Mouse (Mus musculus) ES-Bruce4 (cell line): ENCODE measurements around the gene Cd4. TPM values are rescaled to one million over a fixed set of nuclear protein-coding genes. Genes with fewer than 3 reads are reported as not detected.
A peak's percentile ranks its signal among the peaks of the same experiment; 100 is the strongest.

Experiments
- H3K27ac ChIP-seq: 2 replicates; pipeline ENCODE4 v1.5.1; 2012; ENCODE audit warnings: low read length, inconsistent platforms; ENCODE audit not compliant: insufficient read depth
- H3K27me3 ChIP-seq: 2 replicates; pipeline ENCODE4 v1.6.1; 2012; ENCODE audit warnings: mild to moderate bottlenecking, low read length, inconsistent platforms; ENCODE audit not compliant: control insufficient read depth, poor library complexity, insufficient read depth, severe bottlenecking
- H3K36me3 ChIP-seq: 2 replicates; pipeline ENCODE4 v1.6.1; 2012; ENCODE audit warnings: inconsistent platforms, mild to moderate bottlenecking, low read length, moderate library complexity; ENCODE audit not compliant: control insufficient read depth, poor library complexity, insufficient read depth, severe bottlenecking
- H3K4me1 ChIP-seq: one replicate; pipeline ENCODE4 v1.8.1; 2011; ENCODE audit warnings: low read length; ENCODE audit not compliant: control insufficient read depth, insufficient read depth
- H3K4me3 ChIP-seq: 2 replicates; pipeline ENCODE4 v1.5.1; 2011; ENCODE audit warnings: low read depth, mild to moderate bottlenecking, low read length
- H3K9ac ChIP-seq: 2 replicates; pipeline ENCODE4 v1.6.1; 2012; ENCODE audit warnings: low read depth, mild to moderate bottlenecking, inconsistent platforms; ENCODE audit not compliant: poor library complexity, severe bottlenecking
- H3K9me3 ChIP-seq: replicated peaks from 2 replicates; pipeline ENCODE4 v1.6.1; 2012; ENCODE audit warnings: mild to moderate bottlenecking, low read length, inconsistent platforms; ENCODE audit not compliant: control insufficient read depth, poor library complexity, insufficient read depth, severe bottlenecking
- CTCF ChIP-seq: IDR thresholded peaks from one replicate; pipeline ENCODE4 v1.8.1; 2011; ENCODE audit warnings: low read depth, low read length
- EP300 ChIP-seq: IDR thresholded peaks from 2 replicates; pipeline ENCODE4 v1.6.1; 2011; ENCODE audit warnings: low read depth, low read length; ENCODE audit not compliant: insufficient read depth
- POLR2A ChIP-seq: IDR thresholded peaks from one replicate; pipeline ENCODE4 v1.8.1; 2011; ENCODE audit warnings: low read length; ENCODE audit not compliant: insufficient read depth
- polyA plus RNA-seq: library from polyadenylated mRNA; stranded (reverse); fragments of >200 nt; gene quantifications from 2 replicates; pipeline ENCODE4 v1.2.4, GENCODE M21; 2011; ENCODE audit warnings: low read depth; ENCODE audit not compliant: missing spikeins, insufficient read depth, insufficient read length

Cd4 gene
- polyA plus RNA-seq, 1 experiment, result not detected

DNA sequence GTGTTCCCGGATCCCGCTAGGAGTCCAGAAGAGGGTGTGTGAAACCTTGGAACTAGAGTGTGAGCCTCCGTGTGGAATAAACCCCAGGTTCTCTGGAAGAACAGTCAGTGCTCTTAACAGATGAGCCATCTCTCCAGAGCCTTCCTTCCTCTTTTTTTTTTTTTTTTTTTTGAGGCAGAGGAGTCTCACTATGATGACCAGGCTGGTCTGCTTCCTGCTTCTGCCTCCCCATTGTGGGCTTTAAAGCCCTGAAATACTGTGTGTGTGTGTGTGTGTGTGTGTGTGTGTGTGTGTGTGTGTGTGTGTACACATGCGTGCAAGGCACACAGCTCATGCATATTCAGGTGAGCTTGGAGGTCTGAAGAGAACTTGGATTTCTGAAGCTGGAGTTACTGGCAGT lies 33.5 kb upstream of the Cd4 start:
- no peak for TF ChIP-seq POLR2A
- no peak for TF ChIP-seq CTCF
- Histone ChIP-seq H3K9me3 (no peaks in the 10 kb centered on the region), H3K27me3 (no peaks in the 10 kb centered on the region), H3K36me3 (no peaks in the 10 kb centered on the region), H3K4me1 (no peaks in the 10 kb centered on the region), H3K27ac (peak overlapping the region; percentile 32; the same call in 1 of the 2 replicates), H3K9ac (peak overlapping the region; percentile 81; the same call in 1 of the 2 replicates), H3K4me3 (no peak overlapping the region)

- Histone ChIP-seq H3K4me3 (peak overlapping the region; percentile 91), H3K4me1 (no peaks in the 10 kb centered on the region)
- TF ChIP-seq EP300 (no peak), CTCF (no peak), POLR2A (no peak)
Measured at GRCm38 (mm10) chr6:124920318-124921085, 32.5 kb upstream of the Cd4 start.

GRCm38 (mm10) chr6:124919695-124920317 lies 31.8 kb upstream of the Cd4 start, which contains the start of gene Ptms:
TSS of gene Ptms (minus strand) at chr6:124920103.
- H3K27me3 ChIP-seq, result no peaks in the 10 kb centered on the region
- peak within 1 kb of the TSS; percentile 97 for H3K27ac ChIP-seq
- H3K9me3 ChIP-seq, result no peaks in the 10 kb centered on the region
- H3K4me3 ChIP-seq, result peak within 1 kb of the TSS; percentile 91
- peak within 1 kb of the TSS; percentile 99 for H3K9ac ChIP-seq
- H3K4me1 ChIP-seq, result no peaks in the 10 kb centered on the region
- TF ChIP-seq CTCF (no peak), POLR2A (peak; percentile 8), EP300 (peak; percentile 80; the same call in 1 of the 2 replicates)
- H3K36me3 ChIP-seq, result no peaks in the 10 kb centered on the region

More at GRCm38 (mm10) chr6:124920318-124921085, 32.5 kb upstream of the Cd4 start:
- no peaks in the 10 kb centered on the region for H3K36me3 ChIP-seq
- peak overlapping the region; percentile 81 for H3K9ac ChIP-seq
- H3K27ac ChIP-seq, result peak overlapping the region; percentile 97
- no peaks in the 10 kb centered on the region for H3K27me3 ChIP-seq
- H3K9me3 ChIP-seq, result no peaks in the 10 kb centered on the region

- Histone ChIP-seq H3K9me3 (no peaks in the 10 kb centered on the region), H3K27ac (no peak overlapping the region; the same call in 1 of the 2 replicates), H3K4me3 (no peak overlapping the region), H3K9ac (peak overlapping the region; percentile 99), H3K4me1 (peaks cover 3% of the 10 kb centered on the region), H3K27me3 (no peaks in the 10 kb centered on the region), H3K36me3 (0 out of 2 replicates have a peak, but pooled peaks cover 5% of the 10 kb centered on the region)
- no peak for TF ChIP-seq POLR2A
Measured at GRCm38 (mm10) chr6:124918890-124919627, 31.0 kb upstream of the Cd4 start.

DNA sequence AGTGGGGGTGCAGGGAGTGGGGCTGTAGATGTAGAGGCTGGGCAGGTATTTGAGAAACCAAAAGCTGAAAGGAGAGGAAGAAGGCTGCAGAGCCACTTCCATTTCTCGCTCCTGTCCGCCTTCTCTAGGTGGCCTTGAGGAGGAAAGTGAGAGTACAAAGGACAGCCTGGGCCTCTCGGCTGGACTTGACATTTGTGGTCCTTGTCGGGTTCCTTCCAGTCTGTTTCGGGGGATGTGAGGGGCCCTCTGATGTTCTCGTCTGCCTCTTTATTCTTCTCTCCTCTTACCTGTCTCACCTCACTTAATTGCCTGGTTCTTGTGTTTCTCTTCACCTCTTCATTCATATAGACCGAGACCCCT lies 30.3 kb upstream of the Cd4 start:
- H3K27me3 ChIP-seq, result no peaks in the 10 kb centered on the region
- peak overlapping the region; percentile 99 for H3K9ac ChIP-seq
- H3K27ac ChIP-seq, result peak overlapping the region; percentile 37
- 0 out of 2 replicates have a peak, but pooled peaks cover 6% of the 10 kb centered on the region for H3K36me3 ChIP-seq
- TF ChIP-seq EP300 (no peak), CTCF (no peak), POLR2A (no peak)
- H3K4me1 ChIP-seq, result peaks cover 3% of the 10 kb centered on the region
- peak overlapping the region; percentile 48 for H3K4me3 ChIP-seq
- no peaks in the 10 kb centered on the region for H3K9me3 ChIP-seq
